Mouse (Mus musculus): Measurements from ENCODE around the gene Bcl9l.
A peak's percentile ranks its signal among the peaks of the same experiment; 100 is the strongest.

Gene Bcl9l

GRCm38 (mm10) chr9:44497624-44498377 is 15.2 kb downstream of the Bcl9l start:
- no peak for DNase-seq (ENCODE audit: low spot score in 2 of 2)

GRCm38 (mm10) chr9:44498421-44499355 is 16.1 kb downstream of the Bcl9l start:
- no peak for DNase-seq (ENCODE audit: low spot score in 2 of 2)

GRCm38 (mm10) chr9:44499356-44500162 is 16.9 kb downstream of the Bcl9l start:
- no peak for DNase-seq (ENCODE audit: low spot score in 2 of 2)

- no peak for DNase-seq (ENCODE audit: low spot score in 2 of 2)
These were observed 17.5 kb downstream of the Bcl9l start for GRCm38 (mm10) chr9:44500163-44500533.

- DNase-seq (ENCODE audit: low spot score in 2 of 2) = no peak
These were observed 18.1 kb downstream of the Bcl9l start for GRCm38 (mm10) chr9:44500638-44501175.

- DNase-seq (ENCODE audit: low spot score in 2 of 2) = no peak
These were observed 18.7 kb downstream of the Bcl9l start for GRCm38 (mm10) chr9:44501206-44501879.

- DNase-seq (ENCODE audit: low spot score in 2 of 2) = peak; percentile 68 to 88
These were observed 19.4 kb downstream of the Bcl9l start for GRCm38 (mm10) chr9:44502006-44502405.

- DNase-seq (ENCODE audit: low spot score in 2 of 2) = no peak
These were observed 22.5 kb downstream of the Bcl9l start for GRCm38 (mm10) chr9:44504893-44505823.

- peak; percentile 67 to 70 for DNase-seq (ENCODE audit: low spot score in 2 of 2)
These were observed 23.3 kb downstream of the Bcl9l start for GRCm38 (mm10) chr9:44505824-44506467.

GRCm38 (mm10) chr9:44506566-44506965 is 23.9 kb downstream of the Bcl9l start:
- DNase-seq (ENCODE audit: low spot score in 2 of 2) = no peak

GRCm38 (mm10) chr9:44507345-44507744 is 24.7 kb downstream of the Bcl9l start:
- DNase-seq (ENCODE audit: low spot score in 2 of 2) = no peak

GRCm38 (mm10) chr9:44508124-44508619 is 25.5 kb downstream of the Bcl9l start:
- DNase-seq (ENCODE audit: low spot score in 2 of 2) = no peak

GRCm38 (mm10) chr9:44508721-44509486 is 26.3 kb downstream of the Bcl9l start:
- no peak for DNase-seq (ENCODE audit: low spot score in 2 of 2)

- DNase-seq (ENCODE audit: low spot score in 2 of 2) = peak; percentile 87 to 95
These were observed 27.1 kb downstream of the Bcl9l start for GRCm38 (mm10) chr9:44509487-44510354.

GRCm38 (mm10) chr9:44510355-44510871 is 27.8 kb downstream of the Bcl9l start:
- DNase-seq (ENCODE audit: low spot score in 2 of 2) = peak; percentile 67 to 72

GRCm38 (mm10) chr9:44510872-44511601 is 28.4 kb downstream of the Bcl9l start:
- peak; percentile 53 to 56 for DNase-seq (ENCODE audit: low spot score in 2 of 2)
